In the genomic region with DNA sequence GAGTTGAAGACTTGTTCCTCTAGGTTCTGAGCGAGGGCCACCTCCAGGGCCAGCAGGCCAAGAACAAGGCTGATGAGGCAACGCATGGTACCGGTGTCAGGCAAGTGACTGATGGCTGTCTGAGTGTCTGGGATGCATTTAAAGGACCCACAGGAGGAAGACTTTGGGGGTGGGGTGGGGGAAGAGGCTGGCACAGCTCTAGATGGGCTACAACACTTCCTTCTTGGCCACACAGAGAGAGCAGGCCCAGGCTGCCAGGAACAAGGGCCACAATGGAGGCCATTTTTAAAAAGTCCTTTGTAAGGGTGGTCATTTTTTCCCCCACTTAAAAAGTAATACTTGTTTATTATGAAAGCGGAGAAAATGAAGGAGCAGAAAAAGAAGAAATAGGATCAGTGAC, we compare ENCODE assay signal across 23 mouse cellular contexts. TPM values are rescaled to one million over a fixed set of nuclear protein-coding genes. Genes with fewer than 3 reads are reported as not detected.
"Had no signal": no experiment of that assay in that cellular context is flagged by ENCODE, and none has a peak within 500 bp of the region (broad histone marks: within the 10 kb centered on the region; RNA-seq: fewer than 3 reads in every experiment).

TSS of gene Wap (minus strand) at position 101 of the 400 bp plus-strand sequence.

- H3K36me3 ChIP-seq: neural tube, embryonic 13.5 days; neural tube, embryonic 15.5 days; stomach, embryonic 15.5 days had no signal

- H3K4me1 ChIP-seq: neural tube, embryonic 13.5 days; neural tube, embryonic 15.5 days; stomach, embryonic 15.5 days had no signal

- H3K4me2 ChIP-seq: neural tube, embryonic 13.5 days; neural tube, embryonic 15.5 days; stomach, embryonic 15.5 days had no signal

- H3K4me3 ChIP-seq: neural tube, embryonic 13.5 days; neural tube, embryonic 15.5 days; stomach, embryonic 15.5 days had no signal

- H3K27me3 ChIP-seq: neural tube, embryonic 13.5 days; neural tube, embryonic 15.5 days; stomach, embryonic 15.5 days had no signal

- H3K27ac ChIP-seq: neural tube, embryonic 13.5 days; neural tube, embryonic 15.5 days; stomach, embryonic 15.5 days; stomach, postnatal 0 days had no signal

- DNase-seq: retina, postnatal 1 day; right cerebral cortex, adult 18-20 months; right cerebral cortex, postnatal 14 days; right cerebral cortex, postnatal 25 days; right cerebral cortex, postnatal 4 days; spleen, adult 18-20 months; thymus, adult 18-20 months; thymus, adult 2 months; thymus, postnatal 14 days; thymus, postnatal 25 days; thymus, postnatal 36 days; thymus, postnatal 4 days had no signal

- H3K9ac ChIP-seq: neural tube, embryonic 13.5 days; neural tube, embryonic 15.5 days; stomach, embryonic 15.5 days had no signal

- H3K9me3 ChIP-seq: neural tube, embryonic 13.5 days; neural tube, embryonic 15.5 days; stomach, embryonic 15.5 days had no signal

RNA-seq across cellular contexts. Expression of gene Wap, which starts in this region (rescaled TPM):
- polyA plus RNA-seq: neural tube, embryonic 13.5 days; neural tube, embryonic 14.5 days; neural tube, embryonic 15.5 days; small intestine, adult 2 months; spleen, adult 2 months; stomach, embryonic 14.5 days; stomach, embryonic 15.5 days; stomach, embryonic 16.5 days; testis, adult 2 months; urinary bladder, adult 2 months had no signal
